Mouse (Mus musculus): ENCODE results near the gene Dcbld2. TPM values are rescaled to one million over a fixed set of nuclear protein-coding genes. Genes with fewer than 3 reads are reported as not detected.

Gene Dcbld2
- polyA plus RNA-seq, 1 experiment from 2014 or later = 19.6 TPM

- no peak overlapping the region for H3K27ac ChIP-seq (ENCODE audit: low read depth, low read length)
- H3K36me3 ChIP-seq (ENCODE audit: control insufficient read depth, insufficient read depth, low read length) = no peaks in the 10 kb centered on the region
- H3K9ac ChIP-seq (ENCODE audit: low read depth, low read length) = no peak overlapping the region
- no peaks in the 10 kb centered on the region for H3K27me3 ChIP-seq (ENCODE audit: control insufficient read depth, insufficient read depth, low read length)
- no peak overlapping the region for H3K4me2 ChIP-seq
- H3K9me3 ChIP-seq (replicated peaks; ENCODE audit: control insufficient read depth, low read length) = no peaks in the 10 kb centered on the region
- no peak overlapping the region for H3K4me3 ChIP-seq (ENCODE audit: low read depth, low read length)
- H3K4me1 ChIP-seq (ENCODE audit: control insufficient read depth, insufficient read depth, low read length) = peaks cover 34% of the 10 kb centered on the region
- no peak for ATAC-seq (replicated peaks; ENCODE audit: insufficient number of reproducible peaks, low FRiP score, low TSS enrichment)
- 83% methylated on average over 7 of the region's 7 CpGs for WGBS (ENCODE audit: insufficient replicate concordance)
These were observed 108.9 kb downstream of the Dcbld2 start for GRCm38 (mm10) chr16:58516960-58517798.

Other genes starting within 250 kb of the Dcbld2 start
- 17.1 and 17.7 TPM in 2 replicates for gene St3gal6, start 115.8 kb downstream of the Dcbld2 start, polyA plus RNA-seq (2014; fragmentation: Nextera tagmentation; extraction: Ambion mirVana)
- gene Gm813, start 208.5 kb downstream of the Dcbld2 start, polyA plus RNA-seq (2014; fragmentation: Nextera tagmentation; extraction: Ambion mirVana) = not detected in 2 replicates
- gene E330017A01Rik, start 230.3 kb downstream of the Dcbld2 start, polyA plus RNA-seq (2014; fragmentation: Nextera tagmentation; extraction: Ambion mirVana) = not detected in 2 replicates

Data from heart, embryonic 11.5 days (tissue).